Mouse (Mus musculus) effector memory CD4-positive, alpha-beta T cell, adult 7 months (primary cell): ENCODE results near the gene Lzts3. TPM values are rescaled to one million over a fixed set of nuclear protein-coding genes. Genes with fewer than 3 reads are reported as not detected.

ENCODE experiments used
- polyA plus RNA-seq: library from polyadenylated mRNA; unstranded; fragments of 100-300 nt; shearing (Covaris generic); gene quantifications from one replicate; pipeline ENCODE4 v1.2.1, GENCODE M21; 2017

Gene Lzts3
- polyA plus RNA-seq, result 2.0 TPM

DNA sequence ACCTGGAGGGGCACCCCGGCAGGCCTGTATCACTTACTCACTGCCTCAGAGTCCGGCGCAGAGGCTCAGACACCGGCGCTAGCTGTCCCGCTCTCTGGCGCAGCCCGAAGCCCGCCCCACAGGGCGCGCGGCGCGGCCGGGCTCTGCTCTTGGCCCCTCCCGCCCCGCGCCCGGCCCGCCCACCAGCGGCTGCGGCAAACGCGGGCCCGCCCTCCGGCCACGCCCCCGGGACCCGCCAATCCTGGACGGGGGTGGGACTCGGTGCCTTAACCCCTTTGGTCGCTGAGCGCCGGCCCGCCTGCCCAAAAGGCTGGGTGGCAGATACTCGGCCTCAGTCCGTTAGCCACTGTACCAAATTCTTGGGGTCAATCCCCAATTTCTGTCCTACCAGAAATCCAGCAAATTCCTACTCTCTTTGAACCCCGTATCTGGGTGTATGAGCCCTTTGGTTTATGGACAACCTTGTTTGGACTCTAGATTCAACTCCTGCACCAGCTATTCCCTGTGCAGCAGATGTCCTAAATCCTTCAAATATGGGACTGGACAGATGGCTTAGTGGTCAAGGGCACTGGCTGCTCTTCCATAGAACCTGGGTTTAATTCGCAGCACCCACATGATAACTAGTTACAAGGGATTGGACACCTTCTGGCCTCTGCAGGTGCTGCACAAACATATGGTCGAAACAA is at the start of gene Lzts3:
TSS of gene Lzts3 (minus strand) at position 120 of the 686 bp plus-strand sequence.

DNA sequence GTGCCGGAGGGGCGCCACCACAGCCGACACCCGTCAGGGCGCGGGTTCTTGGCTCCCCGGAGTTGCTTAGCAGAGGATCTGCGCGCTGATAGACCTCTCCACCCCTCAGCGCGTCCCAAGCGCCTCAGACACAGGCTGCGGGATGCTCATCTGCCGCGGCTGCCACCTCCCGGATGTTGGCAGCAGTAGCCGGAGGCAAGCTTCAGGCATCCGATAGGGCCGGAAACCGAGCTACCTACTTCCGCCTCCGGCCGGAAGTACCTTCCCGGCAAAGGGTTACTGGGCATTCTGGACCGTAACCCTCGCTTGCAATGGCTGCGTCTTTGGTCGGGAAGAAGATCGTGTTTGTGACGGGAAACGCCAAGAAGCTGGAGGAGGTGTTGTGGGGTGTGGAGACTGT is 25.0 kb upstream of the Lzts3 start, which contains the start of gene Itpa:
TSS of gene Itpa (plus strand) at position 52 of the 400 bp plus-strand sequence.

DNA sequence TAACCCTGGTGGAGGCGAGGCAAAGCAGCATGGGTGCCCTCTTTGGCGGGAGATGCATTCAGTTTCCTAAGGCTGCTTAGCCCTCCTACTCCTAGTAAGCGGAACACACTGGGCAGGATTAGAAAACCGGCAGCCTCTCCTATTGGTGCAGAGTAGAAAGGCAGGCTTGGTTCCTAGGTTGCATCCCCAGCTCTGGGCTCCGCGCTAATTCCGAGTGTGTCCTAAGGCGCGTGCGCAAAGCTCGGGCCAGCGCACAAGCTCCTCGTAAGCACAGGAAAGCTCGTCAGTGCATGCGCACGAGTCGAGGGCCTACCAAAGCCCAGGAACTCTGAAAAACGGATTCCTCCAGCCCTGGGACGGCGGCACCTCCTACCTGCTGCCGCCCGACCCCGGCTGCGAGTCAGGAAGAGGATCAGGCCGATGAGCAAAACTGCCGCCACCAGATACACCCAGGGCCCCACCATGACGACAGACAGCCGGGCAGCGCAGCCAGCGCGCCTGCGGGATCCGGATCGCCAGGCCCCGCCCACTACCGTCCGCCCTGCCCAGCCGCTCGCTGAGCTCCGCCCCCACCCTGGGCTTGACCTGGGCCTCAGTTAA is 21.6 kb upstream of the Lzts3 start, which contains the start of gene Ddrgk1:
TSS of gene Ddrgk1 (minus strand) at position 558 of the 600 bp plus-strand sequence.

DNA sequence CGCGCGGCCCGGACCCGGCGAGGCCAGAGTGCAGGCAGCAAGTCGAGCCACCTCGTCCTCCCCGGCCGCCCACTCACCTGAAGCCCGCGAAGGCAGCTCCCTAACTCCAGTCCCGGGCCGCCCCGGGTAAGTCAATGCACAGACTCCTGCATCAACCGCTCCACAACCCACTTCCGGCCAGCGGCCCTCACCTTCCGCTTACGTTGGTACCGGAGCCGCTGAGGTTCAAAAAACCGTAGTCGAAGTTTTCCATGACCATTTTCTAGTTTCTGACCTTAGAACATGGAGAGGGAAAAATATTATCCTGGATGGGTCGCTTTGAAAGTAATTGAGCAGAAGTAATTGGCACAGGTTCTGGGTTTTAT is 12.8 kb downstream of the Lzts3 start, which contains the start of the genes Fastkd5 and Ubox5:
TSS of gene Fastkd5 (minus strand) at position 189 of the 365 bp plus-strand sequence.
TSS of gene Ubox5 (minus strand) at position 200 of the 365 bp plus-strand sequence.

Other genes starting within 250 kb of the Lzts3 start
- gene Cpxm1, start 245.2 kb downstream of the Lzts3 start, polyA plus RNA-seq, result 0.32 TPM
- not detected for gene Gm28372, start 237.6 kb downstream of the Lzts3 start, polyA plus RNA-seq
- not detected for gene 1700020A23Rik, start 237.5 kb downstream of the Lzts3 start, polyA plus RNA-seq
- gene Tmem239, start 236.3 kb downstream of the Lzts3 start, polyA plus RNA-seq, result not detected
- 266 TPM for gene Vps16, start 218.5 kb downstream of the Lzts3 start, polyA plus RNA-seq
- 13.9 TPM for gene Pced1a, start 218.1 kb downstream of the Lzts3 start, polyA plus RNA-seq
- gene Ptpra, start 192.5 kb downstream of the Lzts3 start, polyA plus RNA-seq, result 142 TPM
- gene Mrps26, start 79.1 kb downstream of the Lzts3 start, polyA plus RNA-seq, result 46.4 TPM
- gene Oxt, start 66.6 kb downstream of the Lzts3 start, polyA plus RNA-seq, result 1.3 TPM
- not detected for gene Avp, start 60.2 kb downstream of the Lzts3 start, polyA plus RNA-seq
- gene Fastkd5, start 12.8 kb downstream of the Lzts3 start, polyA plus RNA-seq, result 7.9 TPM
- gene Ubox5, start 12.8 kb downstream of the Lzts3 start, polyA plus RNA-seq, result 3.4 TPM
- 136 TPM for gene Ddrgk1, start 21.9 kb upstream of the Lzts3 start, polyA plus RNA-seq
- 18.0 TPM for gene Itpa, start 24.8 kb upstream of the Lzts3 start, polyA plus RNA-seq
- 0.76 TPM for gene Slc4a11, start 54.7 kb upstream of the Lzts3 start, polyA plus RNA-seq